Mouse (Mus musculus): Measurements from ENCODE around the gene Pfkm.

DNA sequence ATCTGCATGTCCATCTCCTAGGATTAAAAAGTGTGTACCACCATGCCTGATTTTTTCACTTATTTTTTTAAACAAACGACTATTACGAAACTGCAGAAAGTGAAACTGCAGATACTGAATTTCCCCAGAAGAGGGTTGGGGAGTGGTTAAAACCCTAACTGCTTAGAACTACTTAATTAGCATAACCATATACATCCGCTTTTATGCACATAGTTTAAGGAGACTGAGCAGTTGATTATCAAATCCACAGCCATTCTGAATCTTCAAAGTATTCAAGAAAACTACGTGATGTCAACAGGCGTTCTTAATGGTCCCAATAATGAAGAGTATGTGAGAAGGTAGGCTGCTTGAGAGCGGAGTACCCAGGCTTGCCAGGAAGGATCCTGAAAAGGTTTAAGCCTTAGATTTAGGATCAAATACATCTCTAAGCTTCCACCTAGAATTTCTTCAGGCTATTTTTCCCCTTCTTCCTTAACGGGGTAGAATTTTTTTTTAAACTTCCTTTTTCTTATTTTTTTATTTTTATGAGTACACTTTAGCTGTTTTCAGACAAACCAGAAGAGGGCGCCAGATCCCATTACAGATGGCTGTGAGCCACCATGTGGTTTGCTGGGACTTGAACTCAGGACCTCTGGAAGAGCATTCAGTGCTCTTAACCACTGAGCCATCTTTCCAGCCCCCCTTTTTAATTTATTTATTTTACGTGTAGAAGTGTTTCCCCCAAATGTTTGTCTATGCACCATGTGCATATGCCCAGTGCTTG, 2.8 kb upstream of the Pfkm start:
- no peak for TF ChIP-seq POLR2A (IDR thresholded peaks at IDR 0.05; ENCODE audit: insufficient read length, low read depth)
- no peak for TF ChIP-seq MYOG (IDR thresholded peaks at IDR 0.05; ENCODE audit: control insufficient read depth in 1 of 3, insufficient read depth in 1 of 3, insufficient read length in 2 of 3, low read depth in 2 of 3)
- no peak for TF ChIP-seq TCF12 (IDR thresholded peaks at IDR 0.05; ENCODE audit: insufficient read depth, poor library complexity, severe bottlenecking)
- TF ChIP-seq USF1 (IDR thresholded peaks at IDR 0.05; ENCODE audit: low read depth): no peak
- no peak for TF ChIP-seq CEBPB (IDR thresholded peaks at IDR 0.05; ENCODE audit: insufficient read depth, poor library complexity, severe bottlenecking)
- TF ChIP-seq MAX (IDR thresholded peaks at IDR 0.05; ENCODE audit: low read depth): no peak
- no peak for TF ChIP-seq POLR2AphosphoS2 (IDR thresholded peaks at IDR 0.05; ENCODE audit: insufficient read length, low read depth)

Data from myocyte (in vitro differentiated cells).